Mouse (Mus musculus) left cerebral cortex, postnatal 36 days (tissue): ENCODE data around the gene Dnajb4. TPM values are rescaled to one million over a fixed set of nuclear protein-coding genes. Genes with fewer than 3 reads are reported as not detected.
"Not testable (repeated sequence)": the region's sequence is repeated elsewhere in the genome, so short reads cannot be mapped to it uniquely, and the experiment has no call there.

Experiments used
- DNase-seq, 2 experiments: peaks; one replicate each; pipeline ENCODE4 v3.0.0; 2021 to 2022; ENCODE audit warnings: low spot score in 2 of 2, mixed read lengths in 1 of 2
- intact Hi-C: fragments of 180-260 bp; cut with DNase I; formaldehyde crosslinking; loops from one replicate; pipeline ENCODE4 v1.15.1; 2025
- total RNA-seq, 2 experiments: library from RNA; stranded (reverse); gene quantifications; 2 replicates each; pipeline ENCODE4 v1.2.3; 2021

The Dnajb4 gene
- total RNA-seq, 2 experiments from 2014 or later = 62.8 to 72.6 TPM

GRCm38 (mm10) chr3:152209177-152209966 lies 730 bp downstream of the Dnajb4 start:
- peak in 1 of 2 experiments; percentile 5 for DNase-seq
- intact Hi-C loops = no loop called here

- intact Hi-C loops = no loop called here
- DNase-seq = no peak
Measured at GRCm38 (mm10) chr3:152208096-152208885, 1.8 kb downstream of the Dnajb4 start.

GRCm38 (mm10) chr3:152207156-152207555 lies 2.9 kb downstream of the Dnajb4 start:
- DNase-seq = no peak
- intact Hi-C loops = no loop called here

GRCm38 (mm10) chr3:152204577-152204976 lies 5.5 kb downstream of the Dnajb4 start:
- intact Hi-C loops = no loop called here
- no peak for DNase-seq

- intact Hi-C loops = no loop called here
- no peak for DNase-seq
Measured at GRCm38 (mm10) chr3:152203996-152204395, 6.1 kb downstream of the Dnajb4 start.

GRCm38 (mm10) chr3:152203411-152203810 lies 6.7 kb downstream of the Dnajb4 start:
- no peak for DNase-seq
- intact Hi-C loops = no loop called here

GRCm38 (mm10) chr3:152202942-152203341 lies 7.2 kb downstream of the Dnajb4 start:
- no peak for DNase-seq
- intact Hi-C loops = no loop called here

- intact Hi-C loops = no loop called here
- no peak for DNase-seq
Measured at GRCm38 (mm10) chr3:152201651-152202050, 8.5 kb downstream of the Dnajb4 start.

GRCm38 (mm10) chr3:152201181-152201580 lies 8.9 kb downstream of the Dnajb4 start:
- no peak for DNase-seq
- intact Hi-C loops = no loop called here

GRCm38 (mm10) chr3:152199125-152199524 lies 11.0 kb downstream of the Dnajb4 start:
- DNase-seq = no peak
- intact Hi-C loops = no loop called here

- DNase-seq, intact Hi-C loops: not testable (repeated sequence)
Measured at GRCm38 (mm10) chr3:152197246-152197645, 12.9 kb downstream of the Dnajb4 start.

GRCm38 (mm10) chr3:152193635-152194097 lies 16.4 kb downstream of the Dnajb4 start:
- intact Hi-C loops = loop anchor here (1.0 to 5.0 kb wide), 3 partner anchors 17 to 86 kb away; partner anchors contain the start of genes Dnajb4 and Fubp1

GRCm38 (mm10) chr3:152193177-152193576 lies 16.9 kb downstream of the Dnajb4 start:
- intact Hi-C loops = loop anchor here (1.0 to 5.0 kb wide), 3 partner anchors 17 to 86 kb away; partner anchors contain the start of genes Dnajb4 and Fubp1
- DNase-seq = no peak

More at GRCm38 (mm10) chr3:152193635-152194097, 16.4 kb downstream of the Dnajb4 start:
- peak; percentile 86 to 88 for DNase-seq

GRCm38 (mm10) chr3:152192238-152192931 lies 17.7 kb downstream of the Dnajb4 start:
- intact Hi-C loops = loop anchor here (5.0 kb wide), 2 partner anchors 35 to 85 kb away; no protein-coding TSS in a partner anchor
- no peak for DNase-seq

GRCm38 (mm10) chr3:152191791-152192237 lies 18.3 kb downstream of the Dnajb4 start:
- intact Hi-C loops = loop anchor here (5.0 kb wide), 2 partner anchors 35 to 85 kb away; no protein-coding TSS in a partner anchor
- no peak for DNase-seq

- intact Hi-C loops = loop anchor here (5.0 kb wide), 2 partner anchors 34 to 84 kb away; no protein-coding TSS in a partner anchor
- no peak for DNase-seq
Measured at GRCm38 (mm10) chr3:152190679-152191477, 19.2 kb downstream of the Dnajb4 start.

- intact Hi-C loops = no loop called here
- DNase-seq = no peak
Measured at GRCm38 (mm10) chr3:152189306-152189705, 20.8 kb downstream of the Dnajb4 start.

- intact Hi-C loops = no loop called here
- DNase-seq = no peak
Measured at GRCm38 (mm10) chr3:152186106-152186505, 24.0 kb downstream of the Dnajb4 start.

- intact Hi-C loops = no loop called here
- no peak for DNase-seq
Measured at GRCm38 (mm10) chr3:152183522-152183921, 26.6 kb downstream of the Dnajb4 start.
